Mouse (Mus musculus) lung, postnatal 10 days (tissue): Measurements from ENCODE around the gene Itfg2.
A peak's percentile ranks its signal among the peaks of the same experiment; 100 is the strongest.
"Not testable (repeated sequence)": the region's sequence is repeated elsewhere in the genome, so short reads cannot be mapped to it uniquely, and the experiment has no call there.

Experiments
- DNase-seq: peaks from one replicate; pipeline ENCODE4 v3.0.0; 2021

The Itfg2 gene

GRCm38 (mm10) chr6:128380594-128381167 lies 44.0 kb downstream of the Itfg2 start:
- not testable (repeated sequence) for DNase-seq

DNA sequence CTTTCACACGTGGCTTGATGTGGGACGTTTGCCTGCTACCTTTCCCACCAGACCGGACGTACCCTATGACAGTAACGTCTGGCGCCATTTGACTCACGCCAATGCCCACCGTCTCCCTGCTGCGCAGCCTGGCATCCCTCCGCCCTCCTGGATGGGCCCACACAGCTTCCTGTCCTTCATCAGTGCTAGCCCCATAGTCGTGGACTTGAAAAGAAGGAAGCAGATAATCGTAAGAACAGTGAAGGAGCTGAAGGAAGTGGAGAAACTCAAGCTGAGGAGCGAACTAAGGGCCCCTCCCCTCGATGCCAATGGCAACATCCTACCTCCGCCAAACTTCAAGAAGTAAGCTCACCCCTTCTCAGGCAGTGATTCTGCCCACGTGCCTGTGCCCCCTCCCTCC lies 45.1 kb downstream of the Itfg2 start:
- no peak for DNase-seq

GRCm38 (mm10) chr6:128376371-128377085 lies 48.2 kb downstream of the Itfg2 start:
- DNase-seq: no peak

- peak; percentile 71 for DNase-seq
These were observed 49.5 kb downstream of the Itfg2 start, which contains the start of the genes Tex52 and Gm44596 for GRCm38 (mm10) chr6:128375192-128375591. Tex52 (plus strand) TSS chr6:128375456. Gm44596 (plus strand) TSS chr6:128375503.

DNA sequence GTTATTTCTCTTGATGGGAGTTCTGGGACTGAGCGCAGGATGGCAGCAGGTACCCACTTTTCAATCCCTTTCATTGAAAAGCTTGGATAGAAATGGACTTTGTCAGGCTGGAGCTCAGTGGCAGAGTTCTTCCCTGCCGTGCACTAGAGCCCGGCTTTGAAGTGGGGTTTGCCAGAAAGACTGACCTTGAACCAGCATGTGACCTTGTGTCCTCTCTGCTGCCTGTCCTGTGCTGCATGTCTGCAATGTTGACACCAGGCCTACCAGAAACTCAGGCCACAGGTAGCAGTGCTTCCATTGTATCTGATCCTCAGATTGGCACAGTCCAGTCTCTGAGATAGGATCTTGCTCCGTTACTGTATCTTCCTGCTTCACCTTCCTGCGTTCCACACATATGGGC lies 54.7 kb downstream of the Itfg2 start:
- DNase-seq: no peak

GRCm38 (mm10) chr6:128366466-128366865 lies 58.3 kb downstream of the Itfg2 start:
- no peak for DNase-seq

DNA sequence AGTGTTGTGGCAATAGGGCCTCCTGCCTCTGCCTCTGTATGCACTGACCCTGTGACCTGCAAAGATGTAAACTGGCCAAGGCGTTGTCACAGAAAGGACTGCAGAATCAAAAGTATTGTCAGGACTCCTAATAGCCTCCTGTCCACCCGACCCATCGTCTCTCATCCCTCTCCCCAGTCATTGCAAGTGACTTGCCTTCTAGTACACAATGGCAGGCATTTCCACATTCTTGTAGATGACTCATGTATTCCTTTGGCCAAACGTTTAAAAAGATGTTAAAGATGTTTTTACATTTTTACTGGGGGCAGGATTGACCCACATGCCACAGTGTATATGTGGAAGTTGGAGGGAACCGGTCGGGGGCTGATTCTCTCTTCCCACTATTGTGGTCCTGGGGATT lies 60.0 kb downstream of the Itfg2 start:
- no peak for DNase-seq

DNA sequence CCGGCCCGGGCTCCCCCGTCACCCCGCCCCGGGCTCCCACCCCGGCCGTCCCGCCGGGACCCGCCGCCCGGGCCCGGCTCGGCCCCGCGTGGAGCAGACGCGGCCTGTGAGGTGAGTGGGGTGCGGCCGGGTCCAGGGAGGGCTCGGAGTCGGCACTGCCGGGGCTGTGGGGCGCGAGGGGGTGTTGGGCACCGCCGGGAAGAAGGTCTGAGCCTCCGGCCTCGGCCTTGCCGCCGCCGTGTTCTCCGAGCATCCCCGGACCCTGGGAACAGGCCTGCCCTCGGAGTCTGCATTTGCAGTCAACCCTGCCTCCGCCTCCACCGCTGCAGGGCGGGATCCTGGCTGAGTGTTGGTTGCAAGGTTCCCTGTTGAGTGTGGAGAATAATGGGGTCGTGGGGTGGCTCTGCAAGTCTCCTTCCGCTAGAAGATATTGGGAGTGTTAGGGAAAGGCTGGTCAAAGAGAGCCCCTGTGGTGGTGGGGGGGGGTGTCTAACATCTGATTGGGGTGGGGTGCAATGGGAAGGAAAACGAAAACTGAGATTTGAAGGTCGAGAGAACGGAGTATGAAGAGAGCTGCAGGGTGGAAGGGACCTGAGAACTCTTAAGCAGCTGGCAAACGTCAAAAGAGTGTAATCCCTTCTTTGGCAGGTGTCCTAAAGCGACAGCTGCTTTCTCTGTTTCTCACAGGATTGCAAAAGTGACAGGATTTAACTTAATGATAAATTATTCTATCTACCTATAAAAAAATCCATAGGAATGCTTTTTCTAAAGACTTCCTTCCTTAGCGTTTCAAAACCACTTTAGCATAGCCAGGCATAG lies 61.5 kb downstream of the Itfg2 start:
- DNase-seq: peak; percentile 15

GRCm38 (mm10) chr6:128362381-128363006 lies 62.2 kb downstream of the Itfg2 start, which contains the start of the genes Rhno1 and Foxm1:
Rhno1 (minus strand) TSS chr6:128362911.
Foxm1 (plus strand) TSS chr6:128362967.
- DNase-seq: peak; percentile 86

- no peak for DNase-seq
These were observed 62.8 kb downstream of the Itfg2 start for GRCm38 (mm10) chr6:128361901-128362300.
